Mouse (Mus musculus) right cerebral cortex, postnatal 25 days (tissue): ENCODE measurements at regions not wholly inside any gene's neighbourhood (a gene's known extent, or its start where the extent isn't known, plus 50 kb on each side); places are given as distances from the start of the nearest gene placed in this dataset.
A peak's percentile ranks its signal among the peaks of the same experiment; 100 is the strongest.

Source experiments
- DNase-seq: peaks from one replicate; pipeline ENCODE4 v3.0.0; 2022

GRCm38 (mm10) chrX:11726524-11727231 is 399.1 kb downstream of the H2al1j start:
- no peak for DNase-seq

DNA sequence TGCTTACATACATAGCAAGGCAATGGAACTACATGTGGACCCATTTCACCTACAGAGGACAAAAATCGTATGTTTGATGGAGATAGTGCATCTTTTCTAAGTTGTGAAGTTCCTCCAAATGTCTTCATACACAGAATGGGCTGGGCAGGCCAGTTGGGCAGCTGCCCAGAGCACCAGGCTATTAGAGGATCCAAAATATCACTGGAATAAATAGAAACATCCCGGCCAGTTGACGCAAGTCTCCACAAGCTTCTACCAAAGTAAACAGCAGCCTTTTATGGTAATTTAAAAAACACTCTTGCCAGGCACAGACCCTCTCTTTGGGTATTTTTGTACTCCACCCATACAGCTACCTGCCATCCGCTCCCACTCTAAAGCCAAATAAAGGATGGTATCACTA is 400.9 kb downstream of the H2al1j start:
- DNase-seq: no peak

DNA sequence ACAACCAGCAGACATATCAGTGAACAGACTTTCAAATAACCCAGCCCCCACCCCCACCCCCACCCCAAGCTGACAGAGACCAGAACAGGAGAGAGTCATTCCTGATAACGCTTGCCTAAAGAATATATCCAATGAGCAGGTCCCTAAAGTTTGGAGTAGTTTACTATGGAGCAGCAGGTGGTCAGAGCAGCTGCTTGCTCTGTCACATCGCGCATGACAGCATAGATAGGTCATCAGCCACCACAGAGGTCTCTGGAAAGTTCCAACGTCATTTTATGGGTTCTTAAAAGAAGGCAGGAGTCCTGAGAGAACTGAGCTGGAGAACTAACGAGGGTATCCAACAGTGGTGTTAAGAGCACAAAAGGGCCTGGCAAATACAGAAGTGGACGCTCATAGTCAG is 402.4 kb downstream of the H2al1j start:
- no peak for DNase-seq

DNA sequence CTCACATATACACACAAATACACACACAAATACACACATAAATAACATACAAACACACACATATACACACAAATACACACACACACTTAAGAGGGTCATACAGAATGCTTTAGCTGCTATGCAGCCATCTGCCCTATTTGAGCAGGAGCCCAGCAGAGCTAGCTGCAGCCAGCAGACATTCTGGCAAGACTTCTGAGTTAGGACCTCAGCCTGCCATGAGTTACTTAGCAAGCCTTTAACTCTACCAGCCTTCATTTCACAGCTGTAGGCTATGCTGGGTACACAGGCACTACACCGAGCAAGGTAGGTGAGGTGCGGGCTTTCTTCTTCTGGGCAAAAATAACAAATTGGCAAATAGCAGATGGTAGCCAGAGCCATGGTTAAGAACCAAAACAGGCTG is 404.7 kb downstream of the H2al1j start:
- no peak for DNase-seq

GRCm38 (mm10) chrX:11734505-11735435 is 407.1 kb downstream of the H2al1j start:
- DNase-seq: no peak

- DNase-seq: no peak
Measured at GRCm38 (mm10) chrX:11735516-11736170, 408.0 kb downstream of the H2al1j start.

DNA sequence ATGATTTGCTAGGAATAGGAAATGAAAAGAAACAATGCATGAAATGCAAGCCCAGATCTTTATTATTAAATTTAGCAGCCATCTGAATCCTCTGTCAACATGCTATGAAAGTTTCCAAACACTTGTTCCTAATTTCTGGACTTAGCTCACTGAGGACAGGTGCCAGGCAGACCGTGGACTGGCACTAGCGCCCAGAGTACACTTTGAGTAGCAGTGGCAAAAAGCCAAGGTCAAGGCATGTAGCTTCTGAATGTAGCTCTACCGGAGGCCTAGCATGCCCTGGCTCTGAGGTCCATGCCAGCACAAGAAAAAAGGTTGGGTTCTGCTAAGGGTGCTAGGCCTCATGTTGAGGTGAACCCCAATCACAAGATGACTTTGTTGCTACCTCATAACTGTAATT is 408.9 kb downstream of the H2al1j start:
- DNase-seq: no peak

DNA sequence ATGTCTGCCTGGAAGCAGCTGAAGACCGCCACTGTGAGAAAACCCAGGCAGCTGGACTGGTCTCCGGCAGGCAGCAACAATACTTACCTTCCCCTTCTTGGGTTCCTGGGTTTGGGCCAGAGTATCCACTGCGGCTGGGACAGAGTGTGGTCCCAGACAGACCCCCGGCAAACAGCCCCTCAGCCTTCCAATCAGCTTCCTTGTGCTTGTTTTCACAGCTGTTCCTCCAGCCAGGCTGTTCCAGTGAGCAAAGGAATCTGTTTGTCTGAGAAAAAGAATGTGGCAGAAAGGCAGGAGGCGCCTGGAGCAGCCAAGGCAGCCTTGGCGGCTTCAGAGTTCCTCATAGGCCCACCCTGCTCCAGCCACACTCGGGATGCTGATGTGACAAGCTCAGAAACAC is 411.9 kb downstream of the H2al1j start:
- no peak for DNase-seq

DNA sequence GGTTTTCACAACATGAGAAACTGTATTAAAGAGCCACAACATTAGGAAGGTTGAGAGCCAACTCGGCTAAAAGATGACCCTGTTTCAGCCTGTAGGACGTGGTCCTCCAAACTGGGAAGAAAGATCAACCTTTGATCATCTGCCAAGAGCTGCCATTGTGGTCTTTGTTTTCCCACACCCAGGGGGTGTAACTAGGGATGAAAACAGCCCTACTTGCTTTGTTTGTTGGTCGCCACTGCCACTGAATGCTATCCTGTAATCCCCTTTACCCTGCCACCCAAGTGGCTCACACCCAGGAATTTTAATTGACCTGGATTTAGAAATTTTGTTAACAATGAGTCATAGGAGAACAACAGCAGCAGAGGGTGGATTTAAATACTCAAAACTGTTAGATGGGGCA is 414.2 kb downstream of the Bcor start:
- no peak for DNase-seq

GRCm38 (mm10) chrX:11747386-11748121 is 412.6 kb downstream of the Bcor start:
- no peak for DNase-seq

- no peak for DNase-seq
Measured at GRCm38 (mm10) chrX:11748278-11748677, 411.9 kb downstream of the Bcor start.

DNA sequence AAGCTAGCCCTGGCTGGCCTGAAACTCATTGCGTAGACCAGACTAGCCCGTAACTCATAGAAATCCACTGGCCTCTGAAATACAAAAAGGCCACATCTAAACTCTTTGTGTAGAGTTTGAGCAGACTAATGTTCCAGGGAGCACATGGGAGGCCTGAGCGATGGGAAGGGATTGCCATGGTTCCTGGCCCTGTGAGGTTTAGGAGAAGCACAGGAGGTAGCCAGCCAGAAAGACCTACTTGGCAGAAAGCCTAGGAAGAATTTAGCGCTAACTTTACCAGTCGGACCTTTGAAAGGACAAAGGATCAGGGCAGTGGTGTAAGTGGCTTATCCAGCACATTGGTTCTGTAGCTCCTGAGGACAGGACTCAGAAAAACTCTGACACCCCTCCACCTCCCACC is 407.6 kb downstream of the Bcor start:
- DNase-seq: no peak

DNA sequence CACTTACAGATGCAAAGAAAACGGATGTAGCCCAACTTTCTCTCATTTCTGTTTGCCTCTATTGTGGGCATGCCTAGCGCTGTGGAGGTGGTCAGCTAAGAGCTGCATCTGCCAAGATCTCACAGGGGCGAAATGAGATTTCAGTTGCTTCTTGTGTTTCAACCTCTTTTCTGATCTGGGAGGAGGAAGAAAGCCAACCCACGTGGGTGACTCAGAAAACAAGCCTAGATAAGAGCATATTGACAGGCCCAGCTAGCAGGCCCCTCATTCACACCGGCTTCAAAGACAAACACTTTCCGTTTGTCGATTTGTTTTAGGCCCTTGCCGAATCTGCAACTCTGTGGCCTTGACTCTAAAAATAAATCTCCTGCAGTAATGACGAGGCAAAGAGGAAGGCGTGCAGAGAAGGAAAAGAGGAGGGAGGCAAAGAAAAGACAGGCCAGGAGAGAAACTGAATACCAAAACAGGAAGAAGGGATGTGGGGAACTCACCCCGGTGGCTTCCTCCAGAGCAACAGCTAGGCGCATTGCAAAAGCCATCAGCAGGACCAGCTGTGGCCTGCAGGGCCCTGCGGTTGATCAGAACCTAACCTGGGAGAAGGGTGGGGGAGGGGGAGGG is 407.1 kb downstream of the Bcor start:
- DNase-seq: peak; percentile 4

GRCm38 (mm10) chrX:11755046-11755445 is 405.1 kb downstream of the Bcor start:
- no peak for DNase-seq

DNA sequence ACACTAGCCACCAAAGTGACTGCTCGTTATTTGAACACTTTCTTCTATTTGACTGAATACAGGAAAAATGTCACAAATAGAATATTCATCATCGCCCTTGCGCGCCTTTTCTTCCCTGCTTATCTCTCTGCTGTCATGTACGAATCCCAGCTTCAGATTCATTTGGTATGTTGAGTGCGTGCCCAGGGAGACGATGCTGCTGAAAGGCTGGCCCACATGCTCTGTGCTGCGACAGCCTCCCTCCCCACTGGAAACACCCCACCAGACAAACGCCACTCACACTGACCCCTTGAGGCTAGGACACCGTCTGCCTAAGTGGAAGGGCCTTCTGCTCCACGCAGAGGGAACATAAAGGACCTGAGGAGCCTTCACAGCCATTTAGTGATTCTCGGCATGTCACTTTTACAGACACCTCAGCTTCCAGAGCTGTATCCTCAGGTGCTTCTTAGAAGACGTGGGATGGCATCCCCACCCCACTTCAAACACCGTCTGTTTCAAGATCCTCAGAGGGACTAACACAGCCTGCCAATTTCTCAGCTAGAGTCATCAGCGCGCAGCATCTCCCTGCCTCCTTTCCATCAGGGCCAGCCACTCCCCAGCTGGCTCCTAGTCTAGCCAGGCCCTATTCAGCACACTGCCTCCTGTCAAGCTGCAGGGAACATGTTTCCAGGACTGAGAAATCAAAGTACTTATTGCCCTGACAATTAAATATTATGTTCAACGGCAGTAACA is 396.6 kb downstream of the Bcor start:
- DNase-seq: peak; percentile 11

GRCm38 (mm10) chrX:11776236-11776899 is 383.8 kb downstream of the Bcor start:
- DNase-seq: no peak

GRCm38 (mm10) chrX:11795010-11795409 is 365.1 kb downstream of the Bcor start:
- DNase-seq: no peak

GRCm38 (mm10) chrX:11797870-11798269 is 362.3 kb downstream of the Bcor start:
- no peak for DNase-seq

DNA sequence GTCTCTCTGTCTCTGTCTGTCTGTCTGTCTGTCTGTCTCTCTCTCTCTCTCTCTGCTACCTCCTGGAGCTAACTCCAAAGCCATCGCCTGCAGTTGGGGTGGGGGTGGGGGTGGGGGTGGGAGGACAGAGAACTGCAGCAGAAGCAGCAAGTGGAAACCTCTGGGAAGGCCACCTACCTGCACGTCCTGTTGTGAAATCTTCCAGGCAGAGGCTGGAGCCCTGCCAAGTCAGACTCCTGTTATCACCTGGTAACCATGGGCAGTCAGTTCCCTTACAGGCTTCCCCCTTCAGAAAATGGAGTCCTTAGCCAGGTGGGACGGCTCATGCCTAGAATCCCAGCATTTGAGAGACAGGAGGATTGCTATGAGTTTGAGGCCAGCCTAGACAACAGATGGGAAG is 361.8 kb downstream of the Bcor start:
- no peak for DNase-seq

DNA sequence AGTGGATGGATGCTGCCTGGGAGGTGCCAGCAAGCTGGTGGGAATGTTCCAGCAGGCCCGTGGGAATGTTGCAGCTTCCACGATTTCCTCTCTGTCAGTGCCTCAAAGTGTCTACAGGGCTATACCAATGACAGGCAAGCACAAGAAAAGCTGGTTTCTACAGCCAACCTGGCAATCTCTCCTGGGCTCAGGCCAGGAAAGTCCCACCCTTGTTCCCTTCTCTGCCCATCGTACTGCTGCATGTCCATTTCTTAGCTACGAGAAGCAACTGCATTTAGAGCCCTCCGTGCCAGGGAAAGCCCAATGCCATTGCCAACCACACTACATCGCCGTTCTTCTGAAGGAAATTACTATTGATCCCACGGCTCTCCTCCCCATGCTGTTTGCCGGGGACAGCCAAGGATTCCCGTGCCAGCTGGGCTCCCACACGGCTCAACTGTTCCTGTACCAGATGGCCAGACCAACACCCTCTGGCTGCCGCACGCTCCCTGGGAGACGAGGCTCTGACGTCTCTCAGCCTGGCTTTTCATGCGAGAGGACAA is 359.7 kb downstream of the Bcor start:
- peak; percentile 60 for DNase-seq

DNA sequence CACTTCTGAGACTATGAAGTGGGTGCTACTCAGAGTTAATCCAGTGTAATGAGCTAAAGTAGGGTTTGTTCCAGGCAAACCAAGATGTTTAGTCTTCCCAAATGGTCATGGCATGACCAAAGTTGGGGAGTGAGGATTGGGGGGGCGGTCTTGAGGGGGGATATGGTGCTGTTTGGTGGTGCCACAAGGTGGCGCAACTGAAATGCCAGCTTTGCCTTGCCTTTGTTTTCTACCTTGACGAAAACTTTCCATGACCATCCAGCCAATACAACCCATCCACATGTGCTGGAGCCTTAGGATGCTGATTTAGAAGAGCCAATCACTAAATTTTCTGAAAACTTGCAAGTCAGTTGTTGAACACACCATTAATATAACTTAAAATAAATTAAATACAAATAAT is 358.9 kb downstream of the Bcor start:
- DNase-seq: no peak
